Mouse (Mus musculus) midbrain, embryonic 11.5 days (tissue): ENCODE measurements around the gene Dock1. TPM values are rescaled to one million over a fixed set of nuclear protein-coding genes. Genes with fewer than 3 reads are reported as not detected.

ENCODE experiments used
- ATAC-seq: fragments of 200-750 bp; cut with Nextera tagmentation; 2 replicates; pipeline ENCODE4 v1.8.0; 2017; ENCODE audit warnings: moderate TSS enrichment, moderate library complexity; ENCODE audit not compliant: low FRiP score
- DNase-seq: peaks from one replicate; pipeline ENCODE4 v3.0.0; 2015; ENCODE audit warnings: low spot score; ENCODE audit errors: missing footprints
- H3K27ac ChIP-seq: fragments of 300-500 bp; sonication (generic); 2 replicates; pipeline ENCODE4 v1.5.1; 2014; ENCODE audit warnings: low read depth, low read length
- H3K27me3 ChIP-seq: fragments of 300-500 bp; sonication (generic); 2 replicates; pipeline ENCODE4 v1.6.1; 2014; ENCODE audit warnings: mild to moderate bottlenecking, low read length, moderate library complexity, mixed read lengths; ENCODE audit not compliant: control insufficient read depth, insufficient read depth
- H3K36me3 ChIP-seq: fragments of 300-500 bp; sonication (generic); 2 replicates; pipeline ENCODE4 v1.6.1; 2014; ENCODE audit warnings: mild to moderate bottlenecking, low read length, moderate library complexity, mixed read lengths; ENCODE audit not compliant: control insufficient read depth, insufficient read depth
- H3K4me1 ChIP-seq: fragments of 300-500 bp; sonication (generic); 2 replicates; pipeline ENCODE4 v1.6.1; 2014; ENCODE audit warnings: low read length; ENCODE audit not compliant: control insufficient read depth, insufficient read depth
- H3K4me2 ChIP-seq: fragments of 300-500 bp; sonication (generic); 2 replicates; pipeline ENCODE4 v1.6.1; 2014; ENCODE audit warnings: mild to moderate bottlenecking, moderate library complexity
- H3K4me3 ChIP-seq: fragments of 300-500 bp; sonication (generic); 2 replicates; pipeline ENCODE4 v1.5.1; 2014; ENCODE audit warnings: low read depth, low read length
- H3K9ac ChIP-seq: fragments of 300-500 bp; sonication (generic); 2 replicates; pipeline ENCODE4 v1.6.1; 2014; ENCODE audit warnings: low read length
- H3K9me3 ChIP-seq: fragments of 300-500 bp; sonication (generic); 2 replicates; pipeline ENCODE4 v1.6.1; 2016; ENCODE audit warnings: low read length; ENCODE audit not compliant: control insufficient read depth
- WGBS: fragments of 180-500 bp; shearing (Covaris S2); extraction: QIAGEN DNeasy Blood & Tissue Kit; methylation state at CpG from one replicate; pipeline ENCODE4 v1.1.7; 2014; 5-methylcytosine and 5-hydroxymethylcytosine counted together
- polyA plus RNA-seq: library from polyadenylated mRNA; unstranded; fragments of >200 nt; fragmentation: Nextera tagmentation; extraction: Ambion mirVana; gene quantifications from 2 replicates; pipeline ENCODE4 v1.2.1, GENCODE M21; 2014

The Dock1 gene
- polyA plus RNA-seq, 1 experiment from 2014 or later = 17.6 TPM

GRCm38 (mm10) chr7:134990911-134991310 is 320.5 kb downstream of the Dock1 start:
- Histone ChIP-seq H3K9me3 (no peaks in the 10 kb centered on the region), H3K4me1 (no peaks in the 10 kb centered on the region), H3K27me3 (no peaks in the 10 kb centered on the region), H3K9ac (no peak overlapping the region), H3K4me3 (no peak overlapping the region), H3K4me2 (no peak overlapping the region), H3K27ac (no peak overlapping the region), H3K36me3 (no peaks in the 10 kb centered on the region)
- ATAC-seq (no peak), DNase-seq (no peak)
- WGBS = 81% methylated on average over 2 of the region's 2 CpGs

- Histone ChIP-seq H3K36me3 (no peaks in the 10 kb centered on the region), H3K9ac (no peak overlapping the region), H3K9me3 (no peaks in the 10 kb centered on the region), H3K27me3 (no peaks in the 10 kb centered on the region), H3K4me3 (no peak overlapping the region), H3K27ac (no peak overlapping the region), H3K4me2 (no peak overlapping the region), H3K4me1 (no peaks in the 10 kb centered on the region)
- ATAC-seq = no peak
- WGBS = 86% methylated on average over 5 of the region's 5 CpGs
- DNase-seq = no peak
These were observed 324.5 kb downstream of the Dock1 start for GRCm38 (mm10) chr7:134994983-134995382.

- Histone ChIP-seq H3K4me3 (no peak overlapping the region), H3K27ac (no peak overlapping the region), H3K9me3 (no peaks in the 10 kb centered on the region), H3K36me3 (no peaks in the 10 kb centered on the region), H3K9ac (no peak overlapping the region), H3K4me2 (no peak overlapping the region), H3K4me1 (no peaks in the 10 kb centered on the region), H3K27me3 (no peaks in the 10 kb centered on the region)
- ATAC-seq = no peak
- DNase-seq = peak; percentile 54
- WGBS = 94% methylated on average over 1 of the region's 1 CpGs
These were observed 331.8 kb downstream of the Dock1 start for GRCm38 (mm10) chr7:135002216-135002615.

GRCm38 (mm10) chr7:135002891-135003290 is 332.4 kb downstream of the Dock1 start:
- Histone ChIP-seq H3K27ac (no peak overlapping the region), H3K9me3 (no peaks in the 10 kb centered on the region), H3K9ac (no peak overlapping the region), H3K27me3 (no peaks in the 10 kb centered on the region), H3K4me3 (no peak overlapping the region), H3K4me1 (no peaks in the 10 kb centered on the region), H3K4me2 (no peak overlapping the region), H3K36me3 (no peaks in the 10 kb centered on the region)
- 83% methylated on average over 9 of the region's 9 CpGs for WGBS
- ATAC-seq (no peak), DNase-seq (peak; percentile 47)

- no peak for ATAC-seq
- DNase-seq = peak; percentile 70
- H3K9ac ChIP-seq = no peak overlapping the region
These were observed 335.6 kb downstream of the Dock1 start for GRCm38 (mm10) chr7:135005964-135006560.

GRCm38 (mm10) chr7:135008021-135008420 is 337.6 kb downstream of the Dock1 start:
- Histone ChIP-seq H3K27me3 (no peaks in the 10 kb centered on the region), H3K4me2 (no peak overlapping the region), H3K9me3 (no peaks in the 10 kb centered on the region), H3K36me3 (no peaks in the 10 kb centered on the region), H3K4me1 (no peaks in the 10 kb centered on the region), H3K9ac (no peak overlapping the region), H3K4me3 (no peak overlapping the region), H3K27ac (no peak overlapping the region)
- DNase-seq (peak; percentile 62), ATAC-seq (no peak)
- WGBS = 93% methylated on average over 2 of the region's 2 CpGs

More at GRCm38 (mm10) chr7:135005964-135006560, 335.6 kb downstream of the Dock1 start:
- no peaks in the 10 kb centered on the region for H3K36me3 ChIP-seq
- no peaks in the 10 kb centered on the region for H3K27me3 ChIP-seq
- H3K4me1 ChIP-seq = no peaks in the 10 kb centered on the region
- no peak overlapping the region for H3K4me3 ChIP-seq
- no peaks in the 10 kb centered on the region for H3K9me3 ChIP-seq
- no peak overlapping the region for H3K4me2 ChIP-seq
- 44% methylated on average over 7 of the region's 7 CpGs for WGBS
- no peak overlapping the region for H3K27ac ChIP-seq

GRCm38 (mm10) chr7:135010997-135011396 is 340.5 kb downstream of the Dock1 start:
- DNase-seq (peak; percentile 26), ATAC-seq (no peak)
- no peaks in the 10 kb centered on the region for H3K4me1 ChIP-seq
- H3K4me2 ChIP-seq = no peak overlapping the region
- H3K27ac ChIP-seq = no peak overlapping the region
- 89% methylated on average over 2 of the region's 2 CpGs for whole genome bisulfite sequencing
- H3K27me3 ChIP-seq = no peaks in the 10 kb centered on the region
- no peak overlapping the region for H3K4me3 ChIP-seq
- no peaks in the 10 kb centered on the region for H3K9me3 ChIP-seq
- H3K36me3 ChIP-seq = no peaks in the 10 kb centered on the region
- H3K9ac ChIP-seq = no peak overlapping the region

- Histone ChIP-seq H3K4me2 (no peak overlapping the region), H3K9me3 (no peaks in the 10 kb centered on the region), H3K9ac (no peak overlapping the region), H3K36me3 (no peaks in the 10 kb centered on the region), H3K27me3 (no peaks in the 10 kb centered on the region), H3K4me3 (no peak overlapping the region), H3K4me1 (0 out of 2 replicates have a peak, but pooled peaks cover 4% of the 10 kb centered on the region), H3K27ac (no peak overlapping the region)
- DNase-seq = no peak
- WGBS = 92% methylated on average over 1 of the region's 1 CpGs
- ATAC-seq = no peak
These were observed 347.1 kb downstream of the Dock1 start for GRCm38 (mm10) chr7:135017531-135017930.

- Histone ChIP-seq H3K36me3 (no peaks in the 10 kb centered on the region), H3K4me2 (no peak overlapping the region), H3K9ac (no peak overlapping the region), H3K4me1 (0 out of 2 replicates have a peak, but pooled peaks cover 4% of the 10 kb centered on the region), H3K27ac (no peak overlapping the region), H3K27me3 (no peaks in the 10 kb centered on the region), H3K9me3 (no peaks in the 10 kb centered on the region), H3K4me3 (no peak overlapping the region)
- ATAC-seq (no peak), DNase-seq (peak; percentile 31)
- WGBS = 70% methylated on average over 7 of the region's 7 CpGs
These were observed 350.3 kb downstream of the Dock1 start for GRCm38 (mm10) chr7:135020762-135021161.
